Mouse (Mus musculus) limb, embryonic 10.5 days (tissue): ENCODE measurements around the gene OR5BS1P. TPM values are rescaled to one million over a fixed set of nuclear protein-coding genes. Genes with fewer than 3 reads are reported as not detected.

Source experiments
- microRNA-seq: library from miRNA; unstranded; fragments of <30 nt; microRNA quantifications from one replicate; pipeline ENCODE4, GENCODE M21; 2017
- polyA plus RNA-seq: library from polyadenylated mRNA; unstranded; fragments of >200 nt; fragmentation: Nextera tagmentation; extraction: Ambion mirVana; gene quantifications from 2 replicates; pipeline ENCODE4 v1.2.1, GENCODE M21; 2016

OR5BS1P gene
- polyA plus RNA-seq, 1 experiment from 2014 or later = not detected

Small RNA genes within 50 kb of the gene (microRNA-seq; reads per million reads assigned to microRNA genes)
- gene Mir1291 = 1.8 reads per million

Other genes with a start within 250 kb of the OR5BS1P start
- not detected in 2 replicates for gene Gm44579, start 248.9 kb upstream of the OR5BS1P start, polyA plus RNA-seq
- not detected in 2 replicates for gene Olfr287, start 248.8 kb upstream of the OR5BS1P start, polyA plus RNA-seq
- gene Olfr286, start 235.4 kb upstream of the OR5BS1P start, polyA plus RNA-seq = not detected in 2 replicates
- not detected in 2 replicates for gene H1fnt, start 212.6 kb upstream of the OR5BS1P start, polyA plus RNA-seq
- gene Zfp641, start 173.7 kb upstream of the OR5BS1P start, polyA plus RNA-seq = 0.08 and 0.11 TPM in 2 replicates
- not detected in 2 replicates for gene Olfr285, start 152.5 kb upstream of the OR5BS1P start, polyA plus RNA-seq
- not detected in 2 replicates for gene Olfr284, start 128.9 kb upstream of the OR5BS1P start, polyA plus RNA-seq
- not detected in 2 replicates for gene Olfr283, start 89.0 kb upstream of the OR5BS1P start, polyA plus RNA-seq
- gene Olfr282, start 38.7 kb upstream of the OR5BS1P start, polyA plus RNA-seq = not detected in 2 replicates
- not detected in 2 replicates for gene Olfr281, start 17.3 kb upstream of the OR5BS1P start, polyA plus RNA-seq
- 0.25 and 0.67 TPM in 2 replicates for gene Lalba, start 12.8 kb downstream of the OR5BS1P start, polyA plus RNA-seq
- not detected in 2 replicates for gene Olfr279, start 22.5 kb downstream of the OR5BS1P start, polyA plus RNA-seq
- gene Kansl2, start 64.4 kb downstream of the OR5BS1P start, polyA plus RNA-seq = 168 and 181 TPM in 2 replicates
- gene Ccnt1, start 101.0 kb downstream of the OR5BS1P start, polyA plus RNA-seq = 60.7 and 68.0 TPM in 2 replicates
- 0.28 TPM in 1 of 2 replicates, not detected in the other for gene 4930415O20Rik, start 101.1 kb downstream of the OR5BS1P start, polyA plus RNA-seq
- gene Adcy6, start 140.2 kb downstream of the OR5BS1P start, polyA plus RNA-seq = 15.7 and 16.5 TPM in 2 replicates
- 16.6 and 24.2 TPM in 2 replicates for gene Cacnb3, start 160.9 kb downstream of the OR5BS1P start, polyA plus RNA-seq
- gene Ddx23, start 193.0 kb downstream of the OR5BS1P start, polyA plus RNA-seq = 21.8 and 25.4 TPM in 2 replicates
- gene Rnd1, start 207.6 kb downstream of the OR5BS1P start, polyA plus RNA-seq = 0.38 and 0.62 TPM in 2 replicates
- gene Ccdc65, start 238.3 kb downstream of the OR5BS1P start, polyA plus RNA-seq = 0.34 and 0.64 TPM in 2 replicates